Mouse (Mus musculus) stomach, adult 2 months (tissue): ENCODE data around the gene Slc35b2. TPM values are rescaled to one million over a fixed set of nuclear protein-coding genes. Genes with fewer than 3 reads are reported as not detected.

Experiments
- polyA plus RNA-seq: library from polyadenylated mRNA; depleted of rRNA; stranded (reverse); fragments of >200 nt; gene quantifications from 2 replicates; pipeline ENCODE4 v1.2.3, GENCODE M21; 2012; rRNA removed

Slc35b2 gene
- polyA plus RNA-seq = 50.4 and 107 TPM in 2 replicates

GRCm38 (mm10) chr17:45563655-45564530 is at the start of gene Slc35b2:
TSS of gene Slc35b2 (plus strand) at chr17:45563874.

DNA sequence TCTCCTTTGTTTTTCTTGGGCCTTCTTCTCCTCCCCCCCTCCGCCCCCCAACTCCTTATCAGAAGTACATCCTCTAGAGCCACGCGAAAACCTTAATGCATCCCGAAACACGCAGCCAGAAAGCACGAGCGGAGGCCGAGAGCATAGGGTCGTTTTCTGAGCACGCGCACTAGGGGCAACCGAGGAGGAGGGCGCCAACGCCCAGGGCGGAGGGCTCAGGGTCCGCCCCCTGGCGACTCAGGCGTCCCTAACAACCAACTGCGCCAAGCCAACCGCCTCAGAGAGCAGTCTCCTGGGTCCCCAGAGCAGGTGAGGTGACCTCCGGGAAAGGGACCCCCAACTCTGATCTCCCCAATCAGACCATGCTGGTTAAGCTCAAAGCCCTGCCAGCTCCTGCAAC is 40.4 kb upstream of the Slc35b2 start, which contains the start of gene Tcte1:
Gene Tcte1 (plus strand): TSS at position 172 of the 400 bp plus-strand sequence.

DNA sequence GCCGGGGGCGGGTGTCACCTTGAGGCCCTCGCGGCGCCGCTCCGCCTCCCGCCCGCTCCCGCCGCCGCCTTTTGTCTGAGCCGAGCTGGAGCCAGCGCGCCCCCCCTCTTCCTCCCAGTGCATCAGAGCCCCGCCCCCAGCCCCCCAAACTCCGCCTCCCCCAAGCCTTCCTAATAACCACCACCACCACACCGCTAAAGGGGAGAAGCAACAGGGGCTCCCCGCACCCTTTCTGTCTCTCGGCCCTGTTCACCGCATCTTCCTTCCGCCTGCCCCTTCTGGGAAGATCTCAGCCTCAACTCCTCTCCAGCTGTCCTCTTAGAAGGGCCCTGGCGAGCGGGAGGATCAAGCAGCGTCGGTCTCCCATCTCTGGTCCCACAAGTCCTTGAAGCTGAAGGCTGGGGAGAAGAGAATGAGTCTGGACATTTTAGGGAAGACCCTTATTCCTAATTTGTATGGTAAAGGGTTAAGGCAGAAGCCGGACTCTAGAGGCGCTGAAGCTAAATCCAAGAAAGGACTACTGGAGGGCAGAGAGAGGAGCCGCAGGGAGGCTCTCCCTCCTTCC is 14.0 kb upstream of the Slc35b2 start, which contains the start of gene Tmem151b:
Gene Tmem151b (minus strand): TSS at position 61 of the 565 bp plus-strand sequence.

DNA sequence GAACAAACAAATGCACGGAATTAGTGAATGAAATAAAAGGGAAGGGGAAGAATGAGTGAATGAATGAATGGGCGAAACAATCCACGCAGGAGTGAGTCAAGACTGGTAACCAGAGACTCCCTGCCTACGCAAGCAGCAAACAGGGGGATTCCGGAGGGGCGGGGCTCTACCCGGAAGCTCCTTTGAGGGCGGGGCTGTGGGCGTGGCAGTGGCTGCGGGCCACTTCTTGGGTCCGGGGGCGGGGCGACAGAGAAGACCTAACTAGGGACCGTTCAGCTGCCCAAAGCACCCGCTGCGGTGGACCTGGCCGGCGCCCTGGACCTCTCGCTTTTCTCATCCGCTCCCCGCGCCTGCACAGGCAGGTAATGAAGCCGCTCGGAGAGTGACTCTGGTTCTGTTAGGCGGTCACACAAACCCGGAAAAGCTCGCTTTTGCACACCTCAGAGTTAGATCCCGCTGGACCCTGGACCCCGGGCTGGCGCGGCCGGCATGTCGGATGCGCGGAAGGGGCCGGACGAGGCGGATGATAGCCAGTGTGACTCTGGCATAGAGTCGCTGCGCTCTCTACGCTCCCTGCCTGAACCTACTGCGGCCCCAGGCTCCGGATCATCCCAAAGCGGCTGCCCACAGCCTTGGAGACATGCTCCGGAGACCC is 8.1 kb upstream of the Slc35b2 start, which contains the start of gene Nfkbie:
Gene Nfkbie (plus strand): TSS at position 252 of the 655 bp plus-strand sequence.

GRCm38 (mm10) chr17:45573087-45573779 is 9.6 kb downstream of the Slc35b2 start, which contains the start of gene Hsp90ab1:
TSS of gene Hsp90ab1 (minus strand) at chr17:45573271.

DNA sequence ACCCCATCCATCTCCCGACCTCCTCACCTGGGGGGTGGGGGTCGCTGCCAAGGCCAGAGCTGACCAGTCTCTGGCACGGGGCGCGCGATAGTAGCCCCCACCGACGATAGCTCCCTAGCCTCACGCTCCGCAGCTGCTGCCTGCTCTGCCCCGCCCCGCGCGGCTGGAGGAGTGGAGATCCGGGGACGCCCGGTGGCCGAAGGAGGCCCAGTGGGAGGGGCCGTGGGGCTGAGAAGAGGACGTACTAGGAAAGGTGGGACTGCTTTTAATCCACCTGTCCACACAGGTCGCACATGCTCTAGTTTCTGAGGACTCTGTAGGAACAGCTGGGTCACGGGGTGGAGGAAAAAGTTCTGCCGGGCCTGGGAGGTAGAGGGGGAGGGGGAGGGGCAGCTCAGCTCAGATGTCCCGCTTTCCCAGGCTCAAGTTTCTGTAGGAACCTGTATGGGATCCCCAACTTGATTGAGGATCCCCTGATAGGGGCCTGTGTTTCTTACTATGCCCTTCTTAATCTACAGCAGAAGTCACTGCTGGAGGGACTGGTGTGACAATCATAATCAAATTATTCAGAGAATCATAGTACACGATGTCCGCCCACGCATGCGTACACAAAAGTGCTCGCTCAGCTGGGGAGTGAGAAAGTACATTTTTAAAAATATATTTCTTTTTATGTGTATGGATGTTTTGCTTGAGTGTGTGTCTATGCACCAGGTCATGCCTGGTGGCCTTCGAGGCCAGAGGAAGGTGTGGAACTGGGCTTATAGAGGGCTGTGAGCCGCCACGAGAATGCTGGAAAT is 36.0 kb downstream of the Slc35b2 start, which contains the start of gene Slc29a1:
Gene Slc29a1 (minus strand): TSS at position 161 of the 797 bp plus-strand sequence.

DNA sequence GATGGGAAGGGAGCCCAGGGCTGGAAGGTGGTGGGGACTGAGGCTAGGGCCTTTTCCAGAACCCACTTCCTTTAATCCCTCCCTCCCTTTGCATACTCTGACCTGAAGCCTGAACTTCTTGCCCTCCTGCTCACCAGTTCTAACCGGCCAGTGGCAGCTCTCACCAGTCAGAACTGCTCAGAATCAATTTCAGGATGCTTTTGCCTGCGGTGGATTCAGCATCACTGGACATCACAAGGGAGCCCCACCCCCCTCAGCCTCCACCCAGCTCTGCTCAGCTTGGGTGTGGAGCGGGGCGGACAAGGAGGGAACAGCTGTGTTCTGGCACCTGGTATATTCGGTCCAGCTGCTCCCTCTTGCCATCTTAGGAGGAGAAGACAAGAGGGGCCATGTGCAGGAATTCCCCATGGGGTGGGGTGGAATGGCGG is 38.2 kb downstream of the Slc35b2 start, which contains the start of gene Mymx:
Gene Mymx (minus strand): TSS at position 226 of the 428 bp plus-strand sequence.

Other genes starting within 250 kb of the Slc35b2 start
- gene Cdc5l, start 130.1 kb upstream of the Slc35b2 start, polyA plus RNA-seq = 1.7 and 2.1 TPM in 2 replicates
- not detected in 2 replicates for gene Spats1, start 88.5 kb upstream of the Slc35b2 start, polyA plus RNA-seq
- gene Aars2, start 57.0 kb upstream of the Slc35b2 start, polyA plus RNA-seq = 7.3 and 9.6 TPM in 2 replicates
- gene Tcte1, start 40.4 kb upstream of the Slc35b2 start, polyA plus RNA-seq = not detected in 2 replicates
- 0.21 and 0.31 TPM in 2 replicates for gene Tmem151b, start 14.2 kb upstream of the Slc35b2 start, polyA plus RNA-seq
- 1.6 and 2.3 TPM in 2 replicates for gene Nfkbie, start 8.2 kb upstream of the Slc35b2 start, polyA plus RNA-seq
- gene Hsp90ab1, start 9.4 kb downstream of the Slc35b2 start, polyA plus RNA-seq = 104 and 106 TPM in 2 replicates
- gene Slc29a1, start 35.7 kb downstream of the Slc35b2 start, polyA plus RNA-seq = 32.4 and 42.7 TPM in 2 replicates
- 0.87 TPM in 1 of 2 replicates, not detected in the other for gene Mymx, start 38.2 kb downstream of the Slc35b2 start, polyA plus RNA-seq
- gene Capn11, start 95.5 kb downstream of the Slc35b2 start, polyA plus RNA-seq = not detected in 2 replicates
- 122 and 223 TPM in 2 replicates for gene Mrpl14, start 122.4 kb downstream of the Slc35b2 start, polyA plus RNA-seq
- gene Tmem63b, start 123.0 kb downstream of the Slc35b2 start, polyA plus RNA-seq = 72.0 and 73.9 TPM in 2 replicates
- not detected in 2 replicates for gene 1600014C23Rik, start 170.0 kb downstream of the Slc35b2 start, polyA plus RNA-seq